Mouse (Mus musculus) lung, postnatal 0 days (tissue): ENCODE data around the gene Vamp9. TPM values are rescaled to one million over a fixed set of nuclear protein-coding genes. Genes with fewer than 3 reads are reported as not detected.

Experiments used
- ATAC-seq: fragments of 200-750 bp; cut with Nextera tagmentation; 2 replicates; pipeline ENCODE4 v1.8.0; 2017; ENCODE audit warnings: moderate library complexity
- DNase-seq: peaks from one replicate; pipeline ENCODE4 v3.0.0-alpha.2; 2016; ENCODE audit warnings: low spot score
- H3K27ac ChIP-seq: fragments of 300-500 bp; sonication (generic); 2 replicates; pipeline ENCODE4 v1.5.1; 2014; ENCODE audit warnings: antibody characterized with exemption, mild to moderate bottlenecking, low read length, mixed read lengths
- H3K27me3 ChIP-seq: fragments of 300-500 bp; sonication (generic); replicated peaks from 2 replicates; pipeline ENCODE4 v1.6.1; 2014; ENCODE audit warnings: low read length, mixed read lengths; ENCODE audit not compliant: insufficient read depth
- H3K36me3 ChIP-seq: fragments of 300-500 bp; sonication (generic); 2 replicates; pipeline ENCODE4 v1.6.1; 2014; ENCODE audit warnings: low read length, mixed read lengths; ENCODE audit not compliant: insufficient read depth
- H3K4me1 ChIP-seq: fragments of 300-500 bp; sonication (generic); 2 replicates; pipeline ENCODE4 v1.6.1; 2014; ENCODE audit warnings: antibody characterized with exemption, low read depth, low read length, mixed read lengths; ENCODE audit not compliant: insufficient read depth
- H3K4me2 ChIP-seq: fragments of 300-500 bp; sonication (generic); replicated peaks from 2 replicates; pipeline ENCODE4 v1.6.1; 2014; ENCODE audit warnings: low read depth, mild to moderate bottlenecking, low read length, moderate library complexity, mixed read lengths
- H3K4me3 ChIP-seq: fragments of 300-500 bp; sonication (generic); 2 replicates; pipeline ENCODE4 v1.5.1; 2014; ENCODE audit warnings: low read depth, low read length
- H3K9ac ChIP-seq: fragments of 300-500 bp; sonication (generic); replicated peaks from 2 replicates; pipeline ENCODE4 v1.6.1; 2014; ENCODE audit warnings: low read depth, mild to moderate bottlenecking
- H3K9me3 ChIP-seq: fragments of 300-500 bp; sonication (generic); 2 replicates; pipeline ENCODE4 v1.6.1; 2016; ENCODE audit warnings: low read length, mixed read lengths
- CTCF ChIP-seq: IDR thresholded peaks from 2 replicates; pipeline ENCODE4 v1.5.1; 2016; ENCODE audit warnings: antibody characterized with exemption, mild to moderate bottlenecking
- EP300 ChIP-seq: IDR thresholded peaks from 2 replicates; pipeline ENCODE4 v1.6.1; 2016; ENCODE audit warnings: antibody characterized with exemption, mild to moderate bottlenecking, control low read depth
- WGBS: fragments of 180-500 bp; shearing (Covaris S2); extraction: QIAGEN DNeasy Blood & Tissue Kit; methylation state at CpG from one replicate; pipeline ENCODE4 v1.1.7; 2014; 5-methylcytosine and 5-hydroxymethylcytosine counted together
- polyA plus RNA-seq: library from polyadenylated mRNA; unstranded; fragments of >200 nt; fragmentation: Nextera tagmentation; extraction: Ambion mirVana; gene quantifications from 2 replicates; pipeline ENCODE4 v1.2.1, GENCODE M21; 2015

Vamp9 gene
- polyA plus RNA-seq, 1 experiment from 2014 or later, result not detected

- H3K27me3 ChIP-seq, result no peaks in the 10 kb centered on the region
- no peak overlapping the region for H3K4me2 ChIP-seq
- ATAC-seq (no peak), DNase-seq (no peak)
- H3K9ac ChIP-seq, result no peak overlapping the region
- no peaks in the 10 kb centered on the region for H3K4me1 ChIP-seq
- no peak for TF ChIP-seq EP300
- no peak for TF ChIP-seq CTCF
- 89% methylated on average over 1 of the region's 1 CpGs for WGBS
- no peak overlapping the region for H3K4me3 ChIP-seq
- no peaks in the 10 kb centered on the region for H3K9me3 ChIP-seq
- H3K36me3 ChIP-seq, result no peaks in the 10 kb centered on the region
- H3K27ac ChIP-seq, result no peak overlapping the region
Observed at GRCm38 (mm10) chr5:99865779-99866178, 40.3 kb upstream of the Vamp9 start.

- no peak for ATAC-seq
Observed at GRCm38 (mm10) chr5:99868286-99868685, 37.8 kb upstream of the Vamp9 start.

GRCm38 (mm10) chr5:99868923-99869322 lies 37.1 kb upstream of the Vamp9 start:
- H3K9me3 ChIP-seq, result no peaks in the 10 kb centered on the region
- no peaks in the 10 kb centered on the region for H3K36me3 ChIP-seq
- no peak overlapping the region for H3K27ac ChIP-seq
- WGBS, result 79% methylated on average over 9 of the region's 9 CpGs
- DNase-seq (no peak), ATAC-seq (no peak)
- no peak overlapping the region for H3K9ac ChIP-seq
- H3K4me2 ChIP-seq, result no peak overlapping the region
- no peak for TF ChIP-seq CTCF
- no peak for TF ChIP-seq EP300
- H3K27me3 ChIP-seq, result no peaks in the 10 kb centered on the region
- no peak overlapping the region for H3K4me3 ChIP-seq
- H3K4me1 ChIP-seq, result no peaks in the 10 kb centered on the region

More at GRCm38 (mm10) chr5:99868286-99868685, 37.8 kb upstream of the Vamp9 start:
- Histone ChIP-seq H3K27ac (no peak overlapping the region), H3K4me3 (no peak overlapping the region), H3K27me3 (no peaks in the 10 kb centered on the region), H3K9me3 (no peaks in the 10 kb centered on the region), H3K9ac (no peak overlapping the region), H3K36me3 (no peaks in the 10 kb centered on the region), H3K4me2 (no peak overlapping the region), H3K4me1 (no peaks in the 10 kb centered on the region)
- 88% methylated on average over 17 of the region's 17 CpGs for WGBS
- no peak for TF ChIP-seq CTCF
- no peak for TF ChIP-seq EP300
- no peak for DNase-seq

- TF ChIP-seq EP300, result no peak
- no peak for TF ChIP-seq CTCF
Observed at GRCm38 (mm10) chr5:99877565-99877964, 28.5 kb upstream of the Vamp9 start.

GRCm38 (mm10) chr5:99882441-99882840 lies 23.6 kb upstream of the Vamp9 start:
- ATAC-seq (no peak), DNase-seq (no peak)
- TF ChIP-seq EP300 (no peak), CTCF (no peak)
- Histone ChIP-seq H3K27ac (no peak overlapping the region), H3K27me3 (no peaks in the 10 kb centered on the region), H3K36me3 (no peaks in the 10 kb centered on the region), H3K9ac (no peak overlapping the region), H3K4me2 (no peak overlapping the region), H3K4me3 (no peak overlapping the region), H3K9me3 (no peaks in the 10 kb centered on the region), H3K4me1 (no peaks in the 10 kb centered on the region)
- WGBS, result 80% methylated on average over 3 of the region's 3 CpGs

More at GRCm38 (mm10) chr5:99877565-99877964, 28.5 kb upstream of the Vamp9 start:
- Histone ChIP-seq H3K4me2 (no peak overlapping the region), H3K9me3 (no peaks in the 10 kb centered on the region), H3K4me3 (no peak overlapping the region), H3K36me3 (no peaks in the 10 kb centered on the region), H3K27me3 (no peaks in the 10 kb centered on the region), H3K9ac (no peak overlapping the region), H3K27ac (no peak overlapping the region), H3K4me1 (no peaks in the 10 kb centered on the region)
- ATAC-seq (no peak), DNase-seq (no peak)
- WGBS, result 49% methylated on average over 9 of the region's 9 CpGs

- no peak for DNase-seq
Observed at GRCm38 (mm10) chr5:99884035-99884434, 22.0 kb upstream of the Vamp9 start.

GRCm38 (mm10) chr5:99887133-99887532 lies 18.9 kb upstream of the Vamp9 start:
- WGBS, result 68% methylated on average over 1 of the region's 1 CpGs
- H3K36me3 ChIP-seq, result no peaks in the 10 kb centered on the region
- no peak overlapping the region for H3K4me2 ChIP-seq
- H3K27ac ChIP-seq, result no peak overlapping the region
- H3K4me3 ChIP-seq, result no peak overlapping the region
- H3K9ac ChIP-seq, result no peak overlapping the region
- DNase-seq (no peak), ATAC-seq (no peak)
- no peaks in the 10 kb centered on the region for H3K9me3 ChIP-seq
- H3K4me1 ChIP-seq, result no peaks in the 10 kb centered on the region
- no peaks in the 10 kb centered on the region for H3K27me3 ChIP-seq
- no peak for TF ChIP-seq CTCF
- no peak for TF ChIP-seq EP300

More at GRCm38 (mm10) chr5:99884035-99884434, 22.0 kb upstream of the Vamp9 start:
- TF ChIP-seq EP300, result no peak
- TF ChIP-seq CTCF, result no peak
- 83% methylated on average over 4 of the region's 4 CpGs for WGBS
- no peak for ATAC-seq
- Histone ChIP-seq H3K4me2 (no peak overlapping the region), H3K27ac (no peak overlapping the region), H3K4me1 (no peaks in the 10 kb centered on the region), H3K36me3 (no peaks in the 10 kb centered on the region), H3K4me3 (no peak overlapping the region), H3K9ac (no peak overlapping the region), H3K27me3 (no peaks in the 10 kb centered on the region), H3K9me3 (no peaks in the 10 kb centered on the region)
